Mouse (Mus musculus): ENCODE measurements around the gene Slc9a1. TPM values are rescaled to one million over a fixed set of nuclear protein-coding genes. Genes with fewer than 3 reads are reported as not detected.

Slc9a1 gene
- polyA plus RNA-seq, 1 experiment from 2014 or later = 7.3 TPM

DNA sequence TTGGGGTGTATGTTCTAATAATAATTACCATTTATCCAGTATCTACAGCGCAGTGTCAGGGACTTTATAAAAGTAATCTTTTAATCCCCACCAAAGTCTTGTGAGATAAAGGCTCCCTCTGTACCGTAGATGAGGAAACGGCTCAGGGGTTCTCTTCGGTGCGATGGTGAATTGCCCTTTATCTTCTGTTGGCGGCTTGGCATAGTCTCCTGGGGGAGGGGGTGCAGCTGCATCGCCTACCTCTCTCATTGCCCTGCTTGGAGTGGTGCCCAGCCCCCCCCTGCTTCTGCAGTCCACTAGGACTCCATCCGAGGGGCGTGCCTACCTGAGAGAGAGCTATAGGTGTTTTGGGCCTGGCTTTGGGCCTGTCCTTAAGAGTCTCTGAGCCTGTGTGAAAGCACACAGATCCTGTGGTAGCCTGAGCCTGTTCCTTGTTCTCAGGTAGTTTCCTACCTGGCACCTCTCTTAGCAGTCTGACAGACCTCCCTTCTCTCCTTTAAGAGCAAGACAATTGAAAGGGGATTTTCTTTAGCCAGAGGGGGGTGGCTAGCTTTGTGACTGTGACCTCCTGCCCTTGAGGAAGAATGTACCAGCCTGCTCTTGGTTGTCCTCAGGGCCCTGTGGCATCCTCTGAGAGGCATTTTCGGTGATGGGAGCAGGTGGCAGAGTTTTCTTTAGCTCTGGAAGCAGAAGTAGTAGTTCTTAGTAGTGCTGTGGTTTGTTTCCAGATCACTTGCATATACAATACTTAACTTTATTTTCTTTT lies 6.5 kb downstream of the Slc9a1 start:
- peaks cover 93% of the 10 kb centered on the region for H3K4me1 ChIP-seq (replicated peaks)
- H3K9me3 ChIP-seq (replicated peaks) = no peaks in the 10 kb centered on the region
- no peaks in the 10 kb centered on the region for H3K27me3 ChIP-seq (replicated peaks)
- ATAC-seq (ENCODE audit: insufficient number of reproducible peaks, low FRiP score) = no peak
- 52% methylated on average over 10 of the region's 10 CpGs for WGBS
- peaks cover 5% of the 10 kb centered on the region; the same call in 1 of the 2 replicates for H3K36me3 ChIP-seq
- 0 out of 2 replicates have a peak overlapping the region, but pooled peaks have one; percentile 47 for H3K9ac ChIP-seq
- H3K4me2 ChIP-seq = no peak overlapping the region
- 0 out of 2 replicates have a peak overlapping the region, but pooled peaks have one; percentile 42 for H3K27ac ChIP-seq (ENCODE audit: poor library complexity, severe bottlenecking)
- no peak overlapping the region for H3K4me3 ChIP-seq

DNA sequence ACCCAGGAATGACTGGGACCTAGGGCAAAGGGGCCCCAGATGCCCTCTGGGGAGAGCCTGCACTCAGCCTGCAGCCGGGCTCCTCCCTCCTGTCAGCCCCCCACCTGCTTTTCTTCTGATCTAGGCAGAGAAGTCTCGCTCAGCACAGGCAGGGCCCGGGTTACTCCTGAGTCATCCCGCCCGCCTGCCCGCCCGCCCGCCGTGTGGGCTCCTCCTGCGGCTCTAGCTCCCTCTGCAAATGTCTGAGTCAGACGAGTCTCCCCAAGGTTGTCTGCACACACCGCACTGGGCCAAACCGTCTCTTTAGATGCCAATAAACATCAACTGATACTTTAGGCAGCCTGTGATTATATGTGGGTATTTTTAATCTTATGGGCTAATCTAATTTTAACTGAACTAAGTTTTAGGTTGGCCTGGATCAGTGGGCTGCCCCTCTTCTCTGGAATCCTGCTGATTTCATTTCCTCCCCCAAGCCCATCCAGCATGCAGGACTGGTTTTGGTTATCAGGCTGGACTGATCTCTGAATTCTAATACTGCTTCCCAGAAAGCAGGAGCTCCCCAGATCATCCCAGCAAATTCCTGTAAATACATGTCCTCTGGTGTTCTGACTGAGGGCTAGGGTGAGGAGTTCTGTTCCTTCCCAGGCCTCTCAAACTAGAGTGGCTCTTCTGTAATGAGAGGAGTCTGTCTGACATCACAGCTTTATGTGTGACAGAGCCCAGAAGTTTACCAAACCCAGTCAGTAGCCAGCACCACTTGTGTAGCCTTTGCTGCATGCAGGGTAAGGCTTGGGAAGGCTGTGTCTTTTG lies 8.9 kb downstream of the Slc9a1 start:
- H3K9ac ChIP-seq = 0 out of 2 replicates have a peak overlapping the region, but pooled peaks have one; percentile 38
- peak; percentile 60 for ATAC-seq (ENCODE audit: insufficient number of reproducible peaks, low FRiP score)
- WGBS = 4% methylated on average over 13 of the region's 13 CpGs
- H3K4me1 ChIP-seq (replicated peaks) = peaks cover 74% of the 10 kb centered on the region
- peaks cover 9% of the 10 kb centered on the region; the same call in 1 of the 2 replicates for H3K36me3 ChIP-seq
- H3K4me2 ChIP-seq = peak overlapping the region; percentile 49
- no peaks in the 10 kb centered on the region for H3K9me3 ChIP-seq (replicated peaks)
- H3K4me3 ChIP-seq = no peak overlapping the region
- H3K27me3 ChIP-seq (replicated peaks) = no peaks in the 10 kb centered on the region
- H3K27ac ChIP-seq (ENCODE audit: poor library complexity, severe bottlenecking) = peak overlapping the region; percentile 79

- H3K27ac ChIP-seq (ENCODE audit: poor library complexity, severe bottlenecking) = peak overlapping the region; percentile 79
- H3K4me3 ChIP-seq = no peak overlapping the region
- no peaks in the 10 kb centered on the region for H3K9me3 ChIP-seq (replicated peaks)
- H3K9ac ChIP-seq = no peak overlapping the region
- H3K4me1 ChIP-seq (replicated peaks) = peaks cover 68% of the 10 kb centered on the region
- 39% methylated on average over 5 of the region's 5 CpGs for WGBS
- ATAC-seq (ENCODE audit: insufficient number of reproducible peaks, low FRiP score) = no peak
- no peaks in the 10 kb centered on the region for H3K27me3 ChIP-seq (replicated peaks)
- H3K4me2 ChIP-seq = peak overlapping the region; percentile 49
- peaks cover 9% of the 10 kb centered on the region; the same call in 1 of the 2 replicates for H3K36me3 ChIP-seq
Measured at GRCm38 (mm10) chr4:133379046-133379347, 9.5 kb downstream of the Slc9a1 start.

- 55% methylated on average over 3 of the region's 3 CpGs for WGBS
- peaks cover 69% of the 10 kb centered on the region for H3K4me1 ChIP-seq (replicated peaks)
- 0 out of 2 replicates have a peak overlapping the region, but pooled peaks have one; percentile 43 for H3K9ac ChIP-seq
- 0 out of 2 replicates have a peak overlapping the region, but pooled peaks have one; percentile 15 for H3K27ac ChIP-seq (ENCODE audit: poor library complexity, severe bottlenecking)
- no peak overlapping the region for H3K4me2 ChIP-seq
- peaks cover 10% of the 10 kb centered on the region; the same call in 1 of the 2 replicates for H3K36me3 ChIP-seq
- H3K9me3 ChIP-seq (replicated peaks) = no peaks in the 10 kb centered on the region
- H3K27me3 ChIP-seq (replicated peaks) = no peaks in the 10 kb centered on the region
- no peak for ATAC-seq (ENCODE audit: insufficient number of reproducible peaks, low FRiP score)
- H3K4me3 ChIP-seq = no peak overlapping the region
Measured at GRCm38 (mm10) chr4:133379861-133380260, 10.4 kb downstream of the Slc9a1 start.

DNA sequence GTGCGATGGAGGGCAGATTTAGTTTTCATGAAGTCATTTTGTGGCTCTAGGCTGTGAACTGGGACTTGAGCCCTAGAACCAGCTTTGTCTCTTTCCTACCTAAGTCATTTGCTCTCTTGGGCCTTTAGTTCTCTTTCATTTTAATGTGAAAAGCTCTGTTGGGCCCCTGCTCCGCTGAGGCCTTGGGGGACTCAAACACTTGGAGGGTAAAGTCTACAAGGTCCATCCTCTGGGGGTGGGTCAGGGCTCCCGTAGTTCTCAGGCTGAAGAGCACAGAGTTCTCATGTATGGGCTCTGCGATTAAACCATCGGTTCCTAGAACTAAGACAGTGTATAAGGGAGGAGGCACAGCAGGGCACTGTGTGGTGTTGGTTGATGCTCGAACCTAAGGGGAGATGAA lies 11.0 kb downstream of the Slc9a1 start:
- H3K4me2 ChIP-seq = no peak overlapping the region
- H3K4me1 ChIP-seq (replicated peaks) = peaks cover 66% of the 10 kb centered on the region
- no peaks in the 10 kb centered on the region for H3K27me3 ChIP-seq (replicated peaks)
- 82% methylated on average over 6 of the region's 6 CpGs for WGBS
- no peak overlapping the region for H3K4me3 ChIP-seq
- H3K36me3 ChIP-seq = 0 out of 2 replicates have a peak, but pooled peaks cover 7% of the 10 kb centered on the region
- H3K27ac ChIP-seq (ENCODE audit: poor library complexity, severe bottlenecking) = no peak overlapping the region
- ATAC-seq (ENCODE audit: insufficient number of reproducible peaks, low FRiP score) = no peak
- no peaks in the 10 kb centered on the region for H3K9me3 ChIP-seq (replicated peaks)
- H3K9ac ChIP-seq = no peak overlapping the region

DNA sequence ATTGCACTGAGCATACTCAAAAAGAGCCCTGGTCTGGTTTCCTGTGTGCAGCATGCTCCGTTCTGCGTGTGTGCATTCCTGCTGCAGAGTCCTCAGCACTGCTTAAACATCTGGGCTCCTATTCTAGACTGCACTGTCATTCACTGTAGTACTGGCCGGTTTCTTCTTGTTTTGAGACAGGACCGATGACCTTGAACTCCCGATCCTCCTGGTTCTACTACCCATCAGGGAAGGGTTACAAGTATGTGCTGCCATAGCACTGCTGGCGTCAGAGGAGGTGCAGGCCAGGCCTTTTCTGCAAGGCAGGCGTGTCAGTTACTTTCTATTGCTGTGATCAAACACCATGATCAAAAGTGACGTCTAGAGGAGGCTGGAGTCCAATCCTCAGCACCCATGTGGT lies 11.6 kb downstream of the Slc9a1 start:
- H3K27ac ChIP-seq (ENCODE audit: poor library complexity, severe bottlenecking) = no peak overlapping the region
- H3K27me3 ChIP-seq (replicated peaks) = no peaks in the 10 kb centered on the region
- no peaks in the 10 kb centered on the region for H3K9me3 ChIP-seq (replicated peaks)
- no peak overlapping the region for H3K4me2 ChIP-seq
- 0 out of 2 replicates have a peak, but pooled peaks cover 7% of the 10 kb centered on the region for H3K36me3 ChIP-seq
- no peak for ATAC-seq (ENCODE audit: insufficient number of reproducible peaks, low FRiP score)
- no peak overlapping the region for H3K4me3 ChIP-seq
- peaks cover 65% of the 10 kb centered on the region for H3K4me1 ChIP-seq (replicated peaks)
- 65% methylated on average over 8 of the region's 8 CpGs for WGBS
- H3K9ac ChIP-seq = no peak overlapping the region

- no peaks in the 10 kb centered on the region for H3K27me3 ChIP-seq (replicated peaks)
- H3K4me1 ChIP-seq (replicated peaks) = peaks cover 44% of the 10 kb centered on the region
- no peaks in the 10 kb centered on the region for H3K9me3 ChIP-seq (replicated peaks)
- 0 out of 2 replicates have a peak, but pooled peaks cover 7% of the 10 kb centered on the region for H3K36me3 ChIP-seq
- no peak overlapping the region for H3K9ac ChIP-seq
- no peak overlapping the region for H3K4me3 ChIP-seq
- whole genome bisulfite sequencing = 78% methylated on average over 7 of the region's 7 CpGs
- no peak overlapping the region for H3K4me2 ChIP-seq
- ATAC-seq (ENCODE audit: insufficient number of reproducible peaks, low FRiP score) = no peak
- H3K27ac ChIP-seq (ENCODE audit: poor library complexity, severe bottlenecking) = no peak overlapping the region
Measured at GRCm38 (mm10) chr4:133386061-133386797, 16.7 kb downstream of the Slc9a1 start.

GRCm38 (mm10) chr4:133387053-133387452 lies 17.5 kb downstream of the Slc9a1 start:
- ATAC-seq (ENCODE audit: insufficient number of reproducible peaks, low FRiP score) = no peak
- H3K9ac ChIP-seq = no peak overlapping the region

DNA sequence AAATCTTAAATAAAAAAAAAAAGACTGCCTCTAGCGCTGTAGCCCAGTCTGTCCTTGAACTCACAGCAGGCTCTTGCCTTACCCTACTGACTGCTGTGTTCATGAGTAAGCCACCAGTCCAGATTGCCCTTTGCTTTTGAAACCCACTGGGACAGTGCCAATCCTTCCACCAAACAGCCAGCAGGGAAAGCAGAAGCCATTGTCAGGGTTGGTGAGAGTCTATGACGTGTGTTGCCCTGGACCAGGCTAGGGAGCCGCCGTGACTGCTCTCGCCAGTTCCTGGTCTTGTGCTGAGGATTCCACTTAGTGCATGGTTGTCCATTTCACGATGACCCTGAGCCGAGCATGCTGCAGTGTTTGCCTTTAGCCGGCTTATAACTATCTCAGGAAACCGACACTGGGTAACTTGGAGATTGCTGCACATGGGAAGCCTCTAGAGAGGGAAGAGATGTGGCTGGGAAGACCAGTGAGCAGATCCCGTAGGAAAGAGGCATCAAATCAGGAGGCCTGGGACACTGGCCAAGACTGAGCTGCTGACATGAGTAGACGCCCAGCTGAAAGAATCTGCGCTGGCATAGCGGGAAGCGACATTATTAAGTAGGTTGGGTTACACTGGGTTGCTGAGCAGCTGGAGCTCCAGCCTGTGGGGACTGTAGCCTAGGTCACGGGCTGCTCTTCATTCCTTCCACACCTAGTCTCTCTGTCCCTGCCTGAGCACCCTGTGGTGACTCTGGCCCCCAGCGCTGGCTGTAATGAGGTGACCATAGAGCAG lies 19.5 kb downstream of the Slc9a1 start:
- H3K4me3 ChIP-seq = no peak overlapping the region
- 69% methylated on average over 16 of the region's 16 CpGs for WGBS
- no peaks in the 10 kb centered on the region for H3K9me3 ChIP-seq (replicated peaks)
- H3K27ac ChIP-seq (ENCODE audit: poor library complexity, severe bottlenecking) = peak overlapping the region; percentile 44; the same call in 1 of the 2 replicates
- H3K27me3 ChIP-seq (replicated peaks) = no peaks in the 10 kb centered on the region
- H3K9ac ChIP-seq = no peak overlapping the region
- peaks cover 50% of the 10 kb centered on the region for H3K4me1 ChIP-seq (replicated peaks)
- no peak for ATAC-seq (ENCODE audit: insufficient number of reproducible peaks, low FRiP score)
- 0 out of 2 replicates have a peak, but pooled peaks cover 3% of the 10 kb centered on the region for H3K36me3 ChIP-seq
- no peak overlapping the region for H3K4me2 ChIP-seq

More at GRCm38 (mm10) chr4:133387053-133387452, 17.5 kb downstream of the Slc9a1 start:
- Histone ChIP-seq H3K27ac (ENCODE audit: poor library complexity, severe bottlenecking) (no peak overlapping the region), H3K9me3 (replicated peaks) (no peaks in the 10 kb centered on the region), H3K4me2 (no peak overlapping the region), H3K4me3 (no peak overlapping the region), H3K36me3 (0 out of 2 replicates have a peak, but pooled peaks cover 7% of the 10 kb centered on the region), H3K4me1 (replicated peaks) (peaks cover 48% of the 10 kb centered on the region), H3K27me3 (replicated peaks) (no peaks in the 10 kb centered on the region)

DNA sequence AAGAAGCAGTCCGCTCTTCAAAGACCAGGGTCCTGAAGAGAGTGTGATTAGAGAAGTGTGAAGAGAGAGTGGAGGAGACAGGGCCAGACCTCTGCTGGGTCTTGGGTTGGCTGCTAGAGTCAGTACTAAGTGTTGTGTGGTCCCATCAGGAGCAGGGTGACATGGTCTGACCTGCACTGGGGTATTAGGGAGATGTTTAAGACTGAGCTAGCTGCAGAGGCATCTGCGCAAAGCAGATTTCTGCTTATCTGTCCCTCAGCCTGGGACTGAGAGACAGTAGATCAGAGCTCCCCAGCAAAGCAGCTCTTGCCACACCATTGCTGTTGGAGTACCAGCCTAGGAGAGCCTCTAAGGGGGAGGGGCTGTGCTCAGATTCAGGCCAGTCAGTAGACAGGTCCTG lies 20.5 kb downstream of the Slc9a1 start:
- no peak overlapping the region for H3K4me3 ChIP-seq
- H3K4me1 ChIP-seq (replicated peaks) = peaks cover 52% of the 10 kb centered on the region
- no peak overlapping the region for H3K27ac ChIP-seq (ENCODE audit: poor library complexity, severe bottlenecking)
- no peaks in the 10 kb centered on the region for H3K27me3 ChIP-seq (replicated peaks)
- no peaks in the 10 kb centered on the region for H3K36me3 ChIP-seq
- H3K4me2 ChIP-seq = no peak overlapping the region
- no peaks in the 10 kb centered on the region for H3K9me3 ChIP-seq (replicated peaks)
- WGBS = 58% methylated on average over 2 of the region's 2 CpGs
- ATAC-seq (ENCODE audit: insufficient number of reproducible peaks, low FRiP score) = peak; percentile 41; the same call in 1 of the 2 replicates
- H3K9ac ChIP-seq = no peak overlapping the region

Measured in heart, embryonic 12.5 days (tissue).